Mouse (Mus musculus) bone marrow, adult 2 months (tissue): ENCODE results near the gene Fxyd7. TPM values are rescaled to one million over a fixed set of nuclear protein-coding genes. Genes with fewer than 3 reads are reported as not detected.

Experiments used
- H3K27ac ChIP-seq: fragments of 200-500 bp; 2 replicates; pipeline ENCODE4 v1.5.1; 2012; ENCODE audit warnings: low read depth, mild to moderate bottlenecking, control low read depth, inconsistent platforms, low read length; ENCODE audit not compliant: control insufficient read depth, poor library complexity, insufficient read depth
- H3K4me1 ChIP-seq: fragments of 200-500 bp; 2 replicates; pipeline ENCODE4 v1.6.1; 2011; ENCODE audit warnings: low read length; ENCODE audit not compliant: control insufficient read depth, insufficient read depth
- H3K4me3 ChIP-seq: fragments of 200-500 bp; replicated peaks from 2 replicates; pipeline ENCODE3; 2011; ENCODE audit warnings: mild to moderate bottlenecking, low read depth, low read length, control low read depth; ENCODE audit not compliant: control insufficient read depth
- CTCF ChIP-seq: fragments of 200-500 bp; IDR thresholded peaks from 2 replicates; pipeline ENCODE4 v1.5.1; 2011; ENCODE audit warnings: low read length, control low read depth; ENCODE audit not compliant: control insufficient read depth, insufficient read depth
- POLR2A ChIP-seq: fragments of 200-500 bp; IDR thresholded peaks from 2 replicates; pipeline ENCODE4 v1.6.1; 2011; ENCODE audit warnings: low read depth, mild to moderate bottlenecking, control low read depth, low read length, borderline replicate concordance; ENCODE audit not compliant: control insufficient read depth
- WGBS: fragments of 180-500 bp; shearing (Covaris S2); methylation state at CpG from one replicate; pipeline ENCODE4 v1.1.7; 2018; 5-methylcytosine and 5-hydroxymethylcytosine counted together
- polyA plus RNA-seq: library from polyadenylated mRNA; stranded (reverse); fragments of >200 nt; gene quantifications from 2 replicates; pipeline ENCODE4 v1.2.4, GENCODE M21; 2011; ENCODE audit warnings: low replicate concordance; ENCODE audit not compliant: missing spikeins, insufficient read depth, insufficient read length

Gene Fxyd7
- polyA plus RNA-seq, 1 experiment: not detected

- Histone ChIP-seq H3K27ac (peak overlapping the region; percentile 85), H3K4me3 (peak overlapping the region; percentile 67), H3K4me1 (peaks cover 2% of the 10 kb centered on the region; the same call in 1 of the 2 replicates)
- 36% methylated on average over 12 of the region's 12 CpGs for WGBS
- TF ChIP-seq POLR2A (no peak), CTCF (no peak)
These were observed 10.8 kb downstream of the Fxyd7 start for GRCm38 (mm10) chr7:31040281-31041022.

DNA sequence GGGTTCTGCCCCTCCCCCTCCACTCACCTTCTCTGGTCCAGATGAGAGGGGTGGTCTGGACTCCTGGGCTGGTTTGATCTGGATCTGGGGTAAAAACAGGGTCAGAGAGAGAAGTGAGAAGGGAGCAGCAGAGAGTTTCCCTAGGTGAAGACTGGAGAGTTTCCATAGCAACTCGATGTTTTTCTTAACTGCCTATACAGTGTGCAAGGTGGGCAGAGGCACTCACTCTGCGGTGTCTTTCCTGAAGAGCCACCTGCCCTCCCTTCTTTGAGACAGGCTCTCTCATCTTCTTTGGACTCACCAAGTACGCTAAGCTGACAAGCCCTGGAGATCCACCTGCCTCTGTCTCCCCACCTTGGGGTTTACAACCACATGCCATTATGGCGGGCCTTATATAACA, 12.3 kb downstream of the Fxyd7 start:
- TF ChIP-seq CTCF: no peak
- no peak for TF ChIP-seq POLR2A
- no peak overlapping the region for H3K27ac ChIP-seq
- H3K4me3 ChIP-seq: no peak overlapping the region
- WGBS: 88% methylated on average over 4 of the region's 4 CpGs
- peaks cover 10% of the 10 kb centered on the region for H3K4me1 ChIP-seq

GRCm38 (mm10) chr7:31037675-31038074, 13.6 kb downstream of the Fxyd7 start:
- WGBS: 4% methylated on average over 2 of the region's 2 CpGs
- Histone ChIP-seq H3K4me1 (peaks cover 14% of the 10 kb centered on the region), H3K4me3 (peak overlapping the region; percentile 7), H3K27ac (peak overlapping the region; percentile 49; the same call in 1 of the 2 replicates)
- TF ChIP-seq POLR2A: no peak
- no peak for TF ChIP-seq CTCF

- Histone ChIP-seq H3K27ac (peak overlapping the region; percentile 19; the same call in 1 of the 2 replicates), H3K4me3 (no peak overlapping the region), H3K4me1 (peaks cover 19% of the 10 kb centered on the region)
- WGBS: 32% methylated on average over 7 of the region's 7 CpGs
- TF ChIP-seq POLR2A (no peak), CTCF (no peak)
These were observed 14.3 kb downstream of the Fxyd7 start for GRCm38 (mm10) chr7:31036917-31037316.

DNA sequence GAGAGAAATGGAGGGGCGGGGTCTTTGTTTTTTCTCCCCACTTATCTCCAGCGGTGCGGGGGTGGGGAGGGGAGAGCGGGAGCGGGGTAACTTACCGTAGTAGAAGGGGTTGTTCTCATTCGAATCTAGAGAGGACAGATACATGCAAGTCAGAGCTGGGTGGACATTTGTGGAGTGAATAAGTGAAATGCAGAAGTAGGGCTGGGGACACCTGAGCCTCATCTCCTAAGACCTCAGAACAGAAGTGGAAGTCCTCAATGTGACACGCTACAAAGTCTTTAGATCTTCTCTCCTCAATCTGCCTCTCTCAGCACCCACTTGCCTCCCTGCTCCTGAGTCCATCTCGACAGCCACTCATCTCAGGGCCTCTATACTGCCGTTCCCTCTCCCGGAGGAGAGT, 16.0 kb downstream of the Fxyd7 start:
- Histone ChIP-seq H3K4me3 (no peak overlapping the region), H3K4me1 (peaks cover 19% of the 10 kb centered on the region), H3K27ac (peak overlapping the region; percentile 94)
- 80% methylated on average over 11 of the region's 11 CpGs for WGBS
- TF ChIP-seq POLR2A (no peak), CTCF (no peak)

- WGBS: 48% methylated on average over 11 of the region's 11 CpGs
- H3K27ac ChIP-seq: peak overlapping the region; percentile 94
- no peak overlapping the region for H3K4me3 ChIP-seq
- peaks cover 19% of the 10 kb centered on the region for H3K4me1 ChIP-seq
- peak; percentile 79 for TF ChIP-seq CTCF
- 0 out of 2 replicates have a peak, but pooled peaks have one; percentile 4 for TF ChIP-seq POLR2A
These were observed 16.5 kb downstream of the Fxyd7 start for GRCm38 (mm10) chr7:31034789-31035188.

DNA sequence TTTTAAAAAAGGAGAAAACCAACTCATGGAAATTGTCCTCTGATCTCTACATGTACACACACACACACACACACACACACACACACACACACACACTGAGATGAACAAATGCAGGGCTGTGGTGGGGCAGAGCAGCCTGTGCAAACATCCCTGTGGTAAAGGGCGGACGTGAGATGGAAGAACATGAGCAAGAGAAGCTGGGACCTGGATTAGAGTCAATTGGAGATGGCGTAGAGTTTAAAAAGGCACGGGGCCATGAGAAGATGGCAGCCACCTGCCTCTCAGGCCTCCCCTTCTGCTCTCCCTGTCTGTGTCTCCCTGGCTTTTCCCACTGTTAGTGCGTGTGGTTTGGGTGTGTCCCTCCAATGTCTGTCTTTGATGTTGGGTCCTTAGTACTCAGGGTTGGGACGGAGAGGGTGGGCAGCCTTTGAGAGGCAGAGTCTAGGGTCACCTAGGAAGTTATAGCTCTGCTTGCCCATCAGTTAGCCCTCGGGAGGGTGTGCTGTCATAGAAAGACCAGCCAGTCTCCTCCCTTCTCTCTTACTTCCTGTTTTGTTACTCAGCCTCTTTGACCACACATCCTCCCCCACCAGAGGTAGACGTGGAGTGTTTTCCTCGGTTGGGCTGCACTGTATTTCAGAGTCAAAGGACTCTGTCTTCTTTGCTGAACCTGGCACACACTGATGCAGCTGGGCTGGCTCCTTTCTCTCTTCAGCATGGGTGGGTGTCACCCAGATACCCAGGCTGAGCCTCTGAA, 17.7 kb downstream of the Fxyd7 start:
- WGBS: 28% methylated on average over 9 of the region's 9 CpGs
- H3K4me1 ChIP-seq: peaks cover 19% of the 10 kb centered on the region
- no peak overlapping the region for H3K4me3 ChIP-seq
- TF ChIP-seq CTCF: 0 out of 2 replicates have a peak, but pooled peaks have one; percentile 7
- no peak for TF ChIP-seq POLR2A
- H3K27ac ChIP-seq: peak overlapping the region; percentile 95

- WGBS: 31% methylated on average over 7 of the region's 7 CpGs
- Histone ChIP-seq H3K4me3 (no peak overlapping the region), H3K4me1 (peaks cover 17% of the 10 kb centered on the region)
These were observed 19.5 kb downstream of the Fxyd7 start for GRCm38 (mm10) chr7:31031731-31032130.

More at GRCm38 (mm10) chr7:31031731-31032130, 19.5 kb downstream of the Fxyd7 start:
- no peak for TF ChIP-seq POLR2A
- no peak for TF ChIP-seq CTCF
- H3K27ac ChIP-seq: peak overlapping the region; percentile 94
